Mouse (Mus musculus) heart, adult 18-20 months (tissue): ENCODE results near the gene Kif21a. TPM values are rescaled to one million over a fixed set of nuclear protein-coding genes. Genes with fewer than 3 reads are reported as not detected.

ENCODE experiments used
- DNase-seq, 2 experiments: peaks; one replicate each; pipeline ENCODE4 v3.0.0; 2021 to 2022; ENCODE audit warnings: mixed read lengths in 1 of 2
- total RNA-seq, 2 experiments: library from RNA; stranded (reverse); gene quantifications; 2 replicates each; pipeline ENCODE4 v1.2.3; 2021

Kif21a gene
- total RNA-seq, 2 experiments from 2014 or later = 18.4 to 18.5 TPM

GRCm38 (mm10) chr15:91018161-91018860 lies 31.4 kb downstream of the Kif21a start:
- no peak for DNase-seq

GRCm38 (mm10) chr15:91017261-91018160 lies 32.2 kb downstream of the Kif21a start:
- no peak for DNase-seq

- DNase-seq = no peak
Observed at GRCm38 (mm10) chr15:91016366-91016765, 33.4 kb downstream of the Kif21a start.

- no peak for DNase-seq
Observed at GRCm38 (mm10) chr15:91012793-91013580, 36.8 kb downstream of the Kif21a start.

- DNase-seq = no peak
Observed at GRCm38 (mm10) chr15:91010218-91010617, 39.5 kb downstream of the Kif21a start.

GRCm38 (mm10) chr15:91007123-91007830 lies 42.5 kb downstream of the Kif21a start:
- DNase-seq = no peak

GRCm38 (mm10) chr15:91004726-91005125 lies 45.0 kb downstream of the Kif21a start:
- DNase-seq = no peak

- DNase-seq = no peak
Observed at GRCm38 (mm10) chr15:91001037-91001616, 48.6 kb downstream of the Kif21a start.

- DNase-seq = no peak
Observed at GRCm38 (mm10) chr15:91000280-91001036, 49.3 kb downstream of the Kif21a start.

GRCm38 (mm10) chr15:90992871-90993270 lies 56.9 kb downstream of the Kif21a start:
- peak; percentile 4 to 8 for DNase-seq

GRCm38 (mm10) chr15:90992388-90992787 lies 57.4 kb downstream of the Kif21a start:
- peak; percentile 28 to 49 for DNase-seq

GRCm38 (mm10) chr15:90991843-90992242 lies 57.9 kb downstream of the Kif21a start:
- DNase-seq = no peak

GRCm38 (mm10) chr15:90987714-90988250 lies 62.0 kb downstream of the Kif21a start:
- no peak for DNase-seq

GRCm38 (mm10) chr15:90975914-90976313 lies 73.8 kb downstream of the Kif21a start:
- no peak for DNase-seq

GRCm38 (mm10) chr15:90971914-90972767 lies 77.6 kb downstream of the Kif21a start:
- DNase-seq = no peak

- DNase-seq = no peak
Observed at GRCm38 (mm10) chr15:90963320-90963719, 86.4 kb downstream of the Kif21a start.

GRCm38 (mm10) chr15:90962548-90962947 lies 87.2 kb downstream of the Kif21a start:
- DNase-seq = no peak

GRCm38 (mm10) chr15:90960831-90961554 lies 88.8 kb downstream of the Kif21a start:
- DNase-seq = no peak

GRCm38 (mm10) chr15:90951383-90951782 lies 98.4 kb downstream of the Kif21a start:
- no peak for DNase-seq
